In genomic region chr3:38371702-38372101, GRCm38 (mm10) we compare ENCODE assay signal across 20 mouse cellular contexts.
A peak's percentile ranks its signal among the peaks of the same experiment; 100 is the strongest.
DNase-seq lines count a peak whose midpoint lies in the region; ATAC-seq and TF ChIP-seq lines count a peak whose summit lies in the region.
"Had no signal": no experiment of that assay in that cellular context is flagged by ENCODE, and none has a peak within 500 bp of the region (broad histone marks: within the 10 kb centered on the region; RNA-seq: fewer than 3 reads in every experiment).

No protein-coding gene starts in this region.

- H3K79me2 ChIP-seq in heart, adult 2 months (replicated peaks; ENCODE audit: control insufficient read depth, insufficient read depth, low read length): no peaks in the 10 kb centered on the region

- H3K36me3 ChIP-seq in heart, adult 2 months (ENCODE audit: control insufficient read depth, insufficient read depth, low read length): peaks cover 2% of the 10 kb centered on the region
- no peaks in the 10 kb centered on the region for H3K36me3 ChIP-seq in heart, embryonic 11.5 days (ENCODE audit: control insufficient read depth, insufficient read depth, low read length)
- no peaks in the 10 kb centered on the region for H3K36me3 ChIP-seq in lung, embryonic 14.5 days (ENCODE audit: insufficient read depth)
- H3K36me3 ChIP-seq: embryonic facial prominence, embryonic 10.5 days; heart, embryonic 10.5 days; kidney, embryonic 15.5 days; liver, embryonic 15.5 days had no signal

- no peaks in the 10 kb centered on the region; the same call in 1 of the 2 replicates for H3K4me1 ChIP-seq in heart, adult 2 months (ENCODE audit: control insufficient read depth, insufficient read depth, low read length)
- no peaks in the 10 kb centered on the region for H3K4me1 ChIP-seq in heart, embryonic 11.5 days (ENCODE audit: control insufficient read depth, insufficient read depth, low read length)
- no peaks in the 10 kb centered on the region for H3K4me1 ChIP-seq in lung, embryonic 14.5 days (ENCODE audit: insufficient read depth)
- peaks cover 2% of the 10 kb centered on the region for H3K4me1 ChIP-seq in lung, adult 2 months (ENCODE audit: control insufficient read depth, insufficient read depth, low read length)
- peaks cover 14% of the 10 kb centered on the region for H3K4me1 ChIP-seq in bone marrow macrophage, adult 2 months (ENCODE audit: control insufficient read depth, insufficient read depth, low read length)
- H3K4me1 ChIP-seq: embryonic facial prominence, embryonic 10.5 days; forebrain, embryonic 13.5 days; kidney, embryonic 15.5 days; liver, embryonic 15.5 days; megakaryocyte, embryonic 14.5 days had no signal

- ATAC-seq in heart, embryonic 11.5 days (replicated peaks; ENCODE audit: insufficient number of reproducible peaks, low FRiP score, low TSS enrichment): no peak
- no peak for ATAC-seq in lung, embryonic 14.5 days (ENCODE audit: insufficient read depth)
- ATAC-seq: forebrain, embryonic 13.5 days had no signal

- TF ChIP-seq POLR2A in heart, adult 2 months (IDR thresholded peaks at IDR 0.05; ENCODE audit: insufficient read depth, low read depth, low read length): no peak
- no peak for TF ChIP-seq POLR2A in lung, adult 2 months (IDR thresholded peaks at IDR 0.05; ENCODE audit: borderline replicate concordance, extremely low read depth, low read depth, low read length)
- no peak for TF ChIP-seq POLR2A in bone marrow macrophage, adult 2 months (IDR thresholded peaks at IDR 0.05; ENCODE audit: borderline replicate concordance, low read depth, low read length)

- no peak for DNase-seq in heart, adult 2 months
- peak; percentile 39 for DNase-seq in lung, embryonic 14.5 days
- DNase-seq in lung, adult 2 months: no peak
- peak; percentile 26 for DNase-seq in naive thymus-derived CD4-positive, alpha-beta T cell, adult 2 months (ENCODE audit: low read depth)
- no peak for DNase-seq in right cerebral cortex, adult 18-20 months
- no peak for DNase-seq in adrenal gland, adult 18-20 months (ENCODE audit: low spot score in 2 of 2)
- DNase-seq: cerebellum, adult 11 months; cerebellum, postnatal 14 days; gastrocnemius, postnatal 25 days; heart, postnatal 36 days; layer of hippocampus, postnatal 36 days; right cerebral cortex, postnatal 14 days had no signal

- no peak for TF ChIP-seq EP300 in heart, adult 2 months (IDR thresholded peaks at IDR 0.05; ENCODE audit: insufficient read depth, low read depth, low read length)

- no peak overlapping the region for H3K4me3 ChIP-seq in heart, adult 2 months
- H3K4me3 ChIP-seq in heart, embryonic 11.5 days (ENCODE audit: low read depth, low read length): no peak overlapping the region
- no peak overlapping the region for H3K4me3 ChIP-seq in lung, embryonic 14.5 days (ENCODE audit: low read depth, low read length)
- no peak overlapping the region for H3K4me3 ChIP-seq in lung, adult 2 months (replicated peaks; ENCODE audit: extremely low read depth, low read depth, low read length)
- no peak overlapping the region for H3K4me3 ChIP-seq in bone marrow macrophage, adult 2 months (ENCODE audit: insufficient read depth, low read length)
- H3K4me3 ChIP-seq: embryonic facial prominence, embryonic 10.5 days; forebrain, embryonic 13.5 days; heart, embryonic 10.5 days; kidney, embryonic 15.5 days; liver, embryonic 15.5 days; megakaryocyte, embryonic 14.5 days had no signal

- WGBS in heart, adult 2 months: 38% methylated on average over 2 of the region's 2 CpGs
- WGBS in heart, embryonic 11.5 days (ENCODE audit: insufficient replicate concordance): 44% methylated on average over 2 of the region's 2 CpGs
- WGBS in lung, embryonic 14.5 days: 16% methylated on average over 2 of the region's 2 CpGs
- WGBS in lung, adult 2 months: 12% methylated on average over 2 of the region's 2 CpGs

- intact Hi-C loops in heart, adult 2 months (cut with DNase I): no loop called here

- TF ChIP-seq CTCF in heart, adult 2 months (IDR thresholded peaks at IDR 0.05): peak; percentile 41
- no peak for TF ChIP-seq CTCF in lung, embryonic 14.5 days (IDR thresholded peaks at IDR 0.05; ENCODE audit: low read depth)
- no peak for TF ChIP-seq CTCF in lung, adult 2 months (IDR thresholded peaks at IDR 0.05; ENCODE audit: insufficient read depth, low read length)
- no peak for TF ChIP-seq CTCF in bone marrow macrophage, adult 2 months (IDR thresholded peaks at IDR 0.05; ENCODE audit: low read depth, low read length)

- H3K27me3 ChIP-seq in heart, adult 2 months (ENCODE audit: control insufficient read depth, insufficient read depth, low read length): no peaks in the 10 kb centered on the region
- H3K27me3 ChIP-seq in heart, embryonic 11.5 days (ENCODE audit: control insufficient read depth, insufficient read depth, low read length): no peaks in the 10 kb centered on the region
- H3K27me3 ChIP-seq in lung, embryonic 14.5 days (ENCODE audit: insufficient read depth, low read length): no peaks in the 10 kb centered on the region
- H3K27me3 ChIP-seq: forebrain, embryonic 13.5 days; kidney, embryonic 15.5 days; liver, embryonic 15.5 days; megakaryocyte, embryonic 14.5 days had no signal

- H3K9ac ChIP-seq in heart, adult 2 months (ENCODE audit: low read depth, low read length): no peak overlapping the region
- no peak overlapping the region for H3K9ac ChIP-seq in heart, embryonic 11.5 days (ENCODE audit: low read depth, low read length)
- H3K9ac ChIP-seq in lung, embryonic 14.5 days: no peak overlapping the region
- H3K9ac ChIP-seq: forebrain, embryonic 13.5 days; kidney, embryonic 15.5 days; liver, embryonic 15.5 days had no signal

- no peaks in the 10 kb centered on the region for H3K9me3 ChIP-seq in heart, embryonic 11.5 days (replicated peaks; ENCODE audit: control insufficient read depth, low read length)
- no peaks in the 10 kb centered on the region for H3K9me3 ChIP-seq in lung, embryonic 14.5 days (ENCODE audit: low read depth, low read length)
- H3K9me3 ChIP-seq: embryonic facial prominence, embryonic 10.5 days; forebrain, embryonic 13.5 days; heart, embryonic 10.5 days; kidney, embryonic 15.5 days; liver, embryonic 15.5 days had no signal

- H3K4me2 ChIP-seq in heart, embryonic 11.5 days: no peak overlapping the region
- H3K4me2 ChIP-seq in lung, embryonic 14.5 days: no peak overlapping the region
- H3K4me2 ChIP-seq: forebrain, embryonic 13.5 days; kidney, embryonic 15.5 days; liver, embryonic 15.5 days had no signal

- H3K27ac ChIP-seq in heart, adult 2 months: peak overlapping the region; percentile 62
- no peak overlapping the region for H3K27ac ChIP-seq in heart, embryonic 11.5 days (ENCODE audit: low read depth, low read length)
- H3K27ac ChIP-seq in lung, embryonic 14.5 days (ENCODE audit: low read depth): no peak overlapping the region
- H3K27ac ChIP-seq in bone marrow macrophage, adult 2 months (ENCODE audit: insufficient read depth, low read depth, low read length): peak overlapping the region; percentile 61; the same call in 1 of the 2 replicates
- H3K27ac ChIP-seq: embryonic facial prominence, embryonic 10.5 days; forebrain, embryonic 13.5 days; heart, embryonic 10.5 days; kidney, embryonic 15.5 days; liver, embryonic 15.5 days had no signal

Comparison
In these comparisons a context has a peak if more than half of its experiments do, and no peak if none do; other contexts are left out.
1. DNase-seq: peak in lung, embryonic 14.5 days (single experiment) and naive thymus-derived CD4-positive, alpha-beta T cell, adult 2 months (single experiment); none in heart, adult 2 months (0 of 2), lung, adult 2 months (single experiment), right cerebral cortex, adult 18-20 months (single experiment) and adrenal gland, adult 18-20 months (0 of 2).
2. H3K27ac ChIP-seq: peak in heart, adult 2 months (single experiment) and bone marrow macrophage, adult 2 months (single experiment); none in heart, embryonic 11.5 days (single experiment) and lung, embryonic 14.5 days (single experiment).